In the genomic region with DNA sequence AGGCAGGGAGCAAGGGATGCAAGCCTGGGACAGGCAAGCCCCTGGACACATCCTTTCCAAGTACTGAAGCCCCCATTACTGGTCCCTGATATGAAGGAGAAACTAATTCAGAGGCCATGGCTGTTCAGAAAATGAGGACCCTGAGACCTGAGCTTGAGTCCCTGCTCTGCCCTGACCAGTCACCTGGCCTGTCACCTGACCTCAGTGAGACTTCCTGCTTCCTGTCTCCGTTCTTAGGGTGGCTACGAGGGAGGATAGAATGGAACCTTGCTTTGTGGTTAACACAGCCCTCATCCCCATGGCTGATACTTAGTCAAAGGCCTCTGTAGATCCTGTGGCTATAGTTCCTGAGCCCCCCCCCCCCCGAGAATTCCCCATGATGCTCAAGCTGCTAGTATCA, we compare ENCODE assay signal across 37 mouse cellular contexts. TPM values are rescaled to one million over a fixed set of nuclear protein-coding genes. Genes with fewer than 3 reads are reported as not detected.
"Had no signal": no experiment of that assay in that cellular context is flagged by ENCODE, and none has a peak within 500 bp of the region (broad histone marks: within the 10 kb centered on the region; RNA-seq: fewer than 3 reads in every experiment).

No protein-coding gene starts in this region.

- H3K9ac ChIP-seq: limb, embryonic 12.5 days; limb, embryonic 13.5 days; limb, embryonic 15.5 days; liver, embryonic 12.5 days; liver, embryonic 13.5 days; liver, embryonic 14.5 days; liver, embryonic 15.5 days; liver, postnatal 0 days; lung, embryonic 14.5 days; lung, embryonic 15.5 days; midbrain, embryonic 12.5 days; midbrain, embryonic 13.5 days; midbrain, embryonic 15.5 days had no signal

- H3K27me3 ChIP-seq: liver, embryonic 13.5 days; liver, embryonic 15.5 days; lung, embryonic 15.5 days; midbrain, embryonic 12.5 days; midbrain, embryonic 13.5 days; midbrain, embryonic 15.5 days had no signal

- H3K4me2 ChIP-seq: limb, embryonic 12.5 days; limb, embryonic 13.5 days; limb, embryonic 15.5 days; liver, embryonic 11.5 days; liver, embryonic 12.5 days; liver, embryonic 13.5 days; liver, embryonic 15.5 days; lung, embryonic 14.5 days; lung, embryonic 15.5 days; midbrain, embryonic 11.5 days; midbrain, embryonic 12.5 days; midbrain, embryonic 13.5 days; midbrain, embryonic 15.5 days had no signal

- H3K27ac ChIP-seq: left cerebral cortex, adult 2 months; limb, embryonic 10.5 days; limb, embryonic 12.5 days; limb, embryonic 13.5 days; limb, embryonic 15.5 days; liver, embryonic 12.5 days; liver, embryonic 13.5 days; liver, embryonic 14.5 days; liver, embryonic 15.5 days; lung, embryonic 15.5 days; macrophage; midbrain, embryonic 12.5 days; midbrain, embryonic 13.5 days; midbrain, embryonic 15.5 days had no signal

- H3K4me3 ChIP-seq: left cerebral cortex, adult 2 months; limb, embryonic 10.5 days; limb, embryonic 12.5 days; limb, embryonic 13.5 days; limb, embryonic 15.5 days; liver, embryonic 12.5 days; liver, embryonic 13.5 days; liver, embryonic 15.5 days; lung, embryonic 15.5 days; megakaryocyte, embryonic 14.5 days; midbrain, embryonic 10.5 days; midbrain, embryonic 12.5 days; midbrain, embryonic 13.5 days; midbrain, embryonic 15.5 days; myocyte had no signal

- H3K36me3 ChIP-seq: limb, embryonic 10.5 days; limb, embryonic 12.5 days; limb, embryonic 13.5 days; limb, embryonic 15.5 days; liver, embryonic 12.5 days; liver, embryonic 13.5 days; liver, embryonic 15.5 days; lung, embryonic 15.5 days; midbrain, embryonic 10.5 days; midbrain, embryonic 12.5 days; midbrain, embryonic 13.5 days; midbrain, embryonic 15.5 days had no signal

- H3K9me3 ChIP-seq: limb, embryonic 10.5 days; limb, embryonic 12.5 days; limb, embryonic 13.5 days; limb, embryonic 15.5 days; liver, embryonic 12.5 days; liver, embryonic 13.5 days; liver, embryonic 15.5 days; lung, embryonic 15.5 days; megakaryocyte, embryonic 14.5 days; midbrain, embryonic 10.5 days; midbrain, embryonic 12.5 days; midbrain, embryonic 13.5 days; midbrain, embryonic 15.5 days had no signal

- H3K4me1 ChIP-seq: liver, embryonic 12.5 days; liver, embryonic 13.5 days; liver, embryonic 15.5 days; midbrain, embryonic 13.5 days had no signal

- DNase-seq: left cerebral cortex, postnatal 4 days; liver; liver, embryonic 13.5 days; liver, postnatal 0 days; lung, adult 18-20 months; lung, adult 2 months; lung, embryonic 14.5 days; lung, postnatal 10 days; lung, postnatal 14 days; lung, postnatal 36 days; lung, postnatal 4 days; midbrain, embryonic 14.5 days had no signal

RNA-seq across cellular contexts. Expression of a gene that starts 30.0 kb away (rescaled TPM):
- total RNA-seq: left cerebral cortex, adult 2 months; left cerebral cortex, postnatal 25 days; left cerebral cortex, postnatal 36 days; liver, adult 2 months; megakaryocyte progenitor cell, adult 5-6 weeks; megakaryocyte, adult 5-6 weeks; megakaryocyte-erythroid progenitor cell, adult 5-6 weeks; monocyte, adult 5-6 weeks had no signal
- polyA plus RNA-seq: liver, adult 2 months; liver, embryonic 13.5 days; liver, embryonic 15.5 days; liver, postnatal 0 days; macrophage had no signal
